Mouse (Mus musculus) myocyte (in vitro differentiated cells): ENCODE data around the gene Chd3. TPM values are rescaled to one million over a fixed set of nuclear protein-coding genes. Genes with fewer than 3 reads are reported as not detected.
A peak's percentile ranks its signal among the peaks of the same experiment; 100 is the strongest.

Source experiments
- H3K27me3 ChIP-seq: one replicate; pipeline ENCODE4 v1.6.1; 2011; ENCODE audit not compliant: control insufficient read depth, insufficient read depth, insufficient read length
- H3K36me3 ChIP-seq: one replicate; pipeline ENCODE4 v1.6.1; 2011; ENCODE audit not compliant: control insufficient read depth, insufficient read depth
- H3K4me2 ChIP-seq: one replicate; pipeline ENCODE4 v1.6.1; 2011; ENCODE audit warnings: low read depth, control low read depth
- H3K4me3 ChIP-seq: one replicate; pipeline ENCODE4 v1.5.1; 2011; ENCODE audit warnings: mild to moderate bottlenecking, control low read depth, moderate library complexity
- H3K79me2 ChIP-seq: one replicate; pipeline ENCODE4 v1.6.1; 2011; ENCODE audit not compliant: control insufficient read depth, insufficient read depth
- H3ac ChIP-seq: one replicate; pipeline ENCODE4 v1.6.1; 2011; ENCODE audit not compliant: control insufficient read depth, insufficient read length
- CEBPB ChIP-seq: IDR thresholded peaks from 2 replicates; pipeline ENCODE4 v1.6.1; 2011; ENCODE audit warnings: mild to moderate bottlenecking, moderate library complexity; ENCODE audit not compliant: poor library complexity, insufficient read depth, severe bottlenecking
- E2F4 ChIP-seq: IDR thresholded peaks from one replicate; pipeline ENCODE4 v1.6.1; 2011; ENCODE audit warnings: mild to moderate bottlenecking, control low read depth, moderate library complexity; ENCODE audit not compliant: insufficient read depth
- MAX ChIP-seq: IDR thresholded peaks from one replicate; pipeline ENCODE4 v1.6.1; 2011; ENCODE audit warnings: low read depth, mild to moderate bottlenecking, control low read depth
- MYOD1 ChIP-seq, 3 experiments: IDR thresholded peaks; one replicate each; pipeline ENCODE4 v1.6.1; 2011; ENCODE audit warnings: control low read depth in 2 of 3, low read depth in 2 of 3, mild to moderate bottlenecking in 2 of 3, moderate library complexity in 1 of 3; ENCODE audit not compliant: insufficient read length in 2 of 3, control insufficient read depth in 1 of 3
- MYOG ChIP-seq, 3 experiments: IDR thresholded peaks; one replicate each; pipeline ENCODE4 v1.6.1; 2011; ENCODE audit warnings: control low read depth in 2 of 3, low read depth in 2 of 3, mild to moderate bottlenecking in 2 of 3; ENCODE audit not compliant: insufficient read length in 2 of 3, control insufficient read depth in 1 of 3, insufficient read depth in 1 of 3
- POLR2A ChIP-seq: IDR thresholded peaks from one replicate; pipeline ENCODE4 v1.6.1; 2011; ENCODE audit warnings: low read depth, mild to moderate bottlenecking, control low read depth, moderate library complexity; ENCODE audit not compliant: insufficient read length
- POLR2AphosphoS2 ChIP-seq: IDR thresholded peaks from one replicate; pipeline ENCODE4 v1.6.1; 2011; ENCODE audit warnings: low read depth, control low read depth; ENCODE audit not compliant: insufficient read length
- REST ChIP-seq: IDR thresholded peaks from one replicate; pipeline ENCODE4 v1.6.1; 2011; ENCODE audit warnings: mild to moderate bottlenecking, control low read depth, moderate library complexity; ENCODE audit not compliant: insufficient read depth, insufficient read length
- SRF ChIP-seq: IDR thresholded peaks from one replicate; pipeline ENCODE4 v1.6.1; 2011; ENCODE audit warnings: low read depth; ENCODE audit not compliant: control insufficient read depth, insufficient read length
- TCF12 ChIP-seq: IDR thresholded peaks from one replicate; pipeline ENCODE4 v1.6.1; 2011; ENCODE audit warnings: mild to moderate bottlenecking, control low read depth; ENCODE audit not compliant: poor library complexity, insufficient read depth, severe bottlenecking
- TCF3 ChIP-seq: IDR thresholded peaks from one replicate; pipeline ENCODE4 v1.6.1; 2011; ENCODE audit warnings: low read depth, control low read depth; ENCODE audit not compliant: insufficient read length
- USF1 ChIP-seq: IDR thresholded peaks from one replicate; pipeline ENCODE4 v1.6.1; 2011; ENCODE audit warnings: low read depth, mild to moderate bottlenecking, control low read depth, moderate library complexity
- polyA plus RNA-seq: library from polyadenylated mRNA; unstranded; fragments of >200 nt; fragmentation: generic; extraction: Trizol; gene quantifications from one replicate; pipeline ENCODE4 v1.2.1, GENCODE M21; 2012; ENCODE audit warnings: missing spikeins

Chd3 gene
- polyA plus RNA-seq, 1 experiment, result 148 TPM

DNA sequence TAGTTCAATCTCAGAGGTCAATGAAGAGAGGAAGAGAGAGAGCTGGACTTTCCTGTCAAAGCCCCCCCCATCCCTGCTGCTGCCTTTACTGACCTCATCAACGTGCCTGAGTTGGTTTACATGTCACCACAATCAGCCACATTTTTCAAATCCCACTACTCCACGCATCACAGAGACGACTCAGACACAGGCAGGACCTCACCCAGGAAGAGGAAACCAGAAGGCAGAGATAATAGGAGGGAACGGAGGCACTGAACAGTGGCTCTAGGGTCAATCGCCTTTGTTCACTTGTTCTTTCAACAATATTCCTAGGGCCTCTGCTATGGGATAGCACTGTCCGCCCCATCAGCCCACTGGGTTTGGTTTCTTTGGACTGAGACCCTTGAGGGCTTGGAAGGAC is 41.6 kb downstream of the Chd3 start:
- no peak overlapping the region for H3K4me2 ChIP-seq
- H3K79me2 ChIP-seq, result peaks cover 11% of the 10 kb centered on the region
- TF ChIP-seq REST (no peak), SRF (no peak), USF1 (no peak), POLR2A (no peak), MYOD1 (IDR thresholded peaks at IDR 0.05; ENCODE audit: control insufficient read depth in 1 of 3, insufficient read length in 2 of 3, low read depth in 2 of 3) (no peak), TCF3 (no peak), TCF12 (no peak), CEBPB (no peak), E2F4 (no peak), MAX (no peak), POLR2AphosphoS2 (no peak), MYOG (IDR thresholded peaks at IDR 0.05; ENCODE audit: control insufficient read depth in 1 of 3, insufficient read depth in 1 of 3, insufficient read length in 2 of 3, low read depth in 2 of 3) (no peak)
- H3ac ChIP-seq, result no peak overlapping the region
- no peaks in the 10 kb centered on the region for H3K27me3 ChIP-seq
- no peak overlapping the region for H3K4me3 ChIP-seq
- H3K36me3 ChIP-seq, result no peaks in the 10 kb centered on the region

DNA sequence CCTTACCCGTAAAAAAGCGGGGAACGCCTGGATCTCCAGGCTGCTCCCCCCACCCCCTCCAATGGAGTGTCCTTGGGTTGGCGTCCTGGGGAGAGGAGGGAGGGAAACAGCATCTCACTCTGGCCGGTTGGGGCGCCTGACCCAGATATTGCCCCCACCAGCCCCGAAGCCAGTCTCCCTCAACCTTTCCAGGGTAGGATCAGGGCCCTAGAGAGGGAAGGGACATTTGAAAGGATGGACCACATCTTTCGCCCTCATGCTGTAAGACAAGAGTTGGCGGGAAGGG is 42.1 kb downstream of the Chd3 start:
- no peak for TF ChIP-seq TCF12
- no peak for TF ChIP-seq TCF3
- no peak for TF ChIP-seq SRF
- TF ChIP-seq POLR2AphosphoS2, result no peak
- TF ChIP-seq MYOG (IDR thresholded peaks at IDR 0.05; ENCODE audit: control insufficient read depth in 1 of 3, insufficient read depth in 1 of 3, insufficient read length in 2 of 3, low read depth in 2 of 3), result no peak
- TF ChIP-seq USF1, result no peak
- no peak for TF ChIP-seq CEBPB
- TF ChIP-seq REST, result no peak
- no peak for TF ChIP-seq MAX
- TF ChIP-seq MYOD1 (IDR thresholded peaks at IDR 0.05; ENCODE audit: control insufficient read depth in 1 of 3, insufficient read length in 2 of 3, low read depth in 2 of 3), result no peak
- TF ChIP-seq POLR2A, result no peak
- no peak for TF ChIP-seq E2F4
- H3K4me3 ChIP-seq, result peak overlapping the region; percentile 56
- peaks cover 11% of the 10 kb centered on the region for H3K79me2 ChIP-seq
- H3K27me3 ChIP-seq, result no peaks in the 10 kb centered on the region
- H3K4me2 ChIP-seq, result no peak overlapping the region
- H3K36me3 ChIP-seq, result no peaks in the 10 kb centered on the region
- no peak overlapping the region for H3ac ChIP-seq

DNA sequence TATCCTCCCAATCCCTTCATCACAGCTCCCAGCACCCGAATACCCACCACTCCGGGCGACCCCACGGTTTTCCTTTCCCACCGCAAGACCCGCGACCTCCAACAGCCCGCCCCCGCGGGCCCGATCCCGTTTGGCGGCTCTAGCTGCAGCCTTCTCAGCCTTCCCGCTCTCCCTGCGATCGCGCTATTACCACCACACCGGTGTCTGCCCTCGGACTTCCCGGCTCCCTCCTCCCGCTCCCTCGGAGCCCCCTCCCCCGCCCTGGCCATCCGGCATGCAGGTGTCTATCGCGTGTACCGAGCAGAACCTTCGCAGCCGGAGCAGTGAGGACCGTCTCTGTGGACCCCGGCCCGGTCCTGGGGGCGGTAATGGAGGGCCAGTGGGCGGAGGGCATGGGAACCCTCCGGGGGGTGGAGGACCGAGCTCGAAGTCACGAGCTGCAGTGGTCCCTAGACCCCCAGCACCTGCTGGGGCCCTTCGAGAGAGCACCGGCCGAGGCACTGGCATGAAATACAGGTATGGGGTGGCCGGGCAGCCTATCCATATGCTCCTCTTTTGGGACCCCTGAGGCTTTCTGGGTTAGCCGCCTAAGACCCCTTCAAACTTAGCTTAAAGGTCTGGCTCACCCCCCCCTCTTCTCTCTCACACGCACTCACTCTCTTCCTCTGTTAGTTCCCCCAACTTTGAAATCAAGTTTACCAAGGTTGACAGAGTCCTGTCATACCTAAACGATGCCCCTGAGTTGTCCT is 42.6 kb downstream of the Chd3 start:
- H3K36me3 ChIP-seq, result no peaks in the 10 kb centered on the region
- no peak for TF ChIP-seq MYOD1 (IDR thresholded peaks at IDR 0.05; ENCODE audit: control insufficient read depth in 1 of 3, insufficient read length in 2 of 3, low read depth in 2 of 3)
- TF ChIP-seq SRF, result no peak
- no peak for TF ChIP-seq MYOG (IDR thresholded peaks at IDR 0.05; ENCODE audit: control insufficient read depth in 1 of 3, insufficient read depth in 1 of 3, insufficient read length in 2 of 3, low read depth in 2 of 3)
- TF ChIP-seq REST, result no peak
- TF ChIP-seq MAX, result no peak
- no peak for TF ChIP-seq TCF3
- TF ChIP-seq POLR2A, result no peak
- H3K4me2 ChIP-seq, result peak overlapping the region; percentile 85

DNA sequence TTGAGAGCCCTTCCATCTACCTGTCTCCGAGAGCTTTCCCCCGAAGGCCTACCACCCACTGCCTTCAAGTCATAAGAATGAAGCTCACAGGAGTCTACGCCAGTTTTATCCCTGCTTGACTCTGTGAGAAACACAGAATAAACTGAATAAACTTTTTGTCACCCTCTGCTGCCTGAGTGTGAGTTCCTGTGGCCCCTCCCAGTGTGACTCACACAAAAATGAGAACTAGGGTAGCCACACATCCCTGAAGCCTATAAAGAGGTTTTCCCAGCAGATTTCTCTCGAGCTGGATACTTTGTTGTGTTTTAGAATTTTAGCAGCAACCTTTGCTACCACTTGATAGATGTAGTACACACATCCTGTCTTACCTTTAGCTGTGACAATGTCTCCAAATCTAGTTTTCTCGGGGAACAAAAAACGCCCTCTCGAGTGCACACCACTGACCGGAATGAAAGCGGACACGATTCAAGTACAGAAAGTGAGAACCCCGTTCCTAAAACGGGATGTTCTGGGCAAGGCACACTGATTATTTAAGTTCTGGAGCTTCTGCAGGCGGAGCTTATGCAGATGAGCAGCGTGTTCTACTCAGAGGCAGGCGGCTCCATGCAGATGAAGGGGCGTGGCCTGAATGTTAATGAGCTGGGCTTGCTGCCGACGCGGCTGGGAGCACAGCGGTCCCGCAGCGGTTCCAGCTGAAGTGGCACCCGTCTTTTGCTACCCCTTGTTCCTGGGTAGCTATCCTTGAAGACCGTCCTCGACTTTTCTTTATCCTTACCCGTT is 43.4 kb downstream of the Chd3 start, which contains the start of gene Kcnab3:
Kcnab3 (plus strand) TSS at position 631 of the 780 bp plus-strand sequence.
- no peak for TF ChIP-seq CEBPB
- TF ChIP-seq SRF, result peak; percentile 15
- TF ChIP-seq MYOD1 (IDR thresholded peaks at IDR 0.05; ENCODE audit: control insufficient read depth in 1 of 3, insufficient read length in 2 of 3, low read depth in 2 of 3), result no peak
- TF ChIP-seq TCF3, result no peak
- TF ChIP-seq POLR2A, result peak; percentile 80
- TF ChIP-seq POLR2AphosphoS2, result peak; percentile 99
- Histone ChIP-seq H3K36me3 (no peaks in the 10 kb centered on the region), H3K4me2 (peak within 1 kb of the TSS; percentile 85), H3K4me3 (peak within 1 kb of the TSS; percentile 56), H3K79me2 (peaks cover 11% of the 10 kb centered on the region), H3K27me3 (no peaks in the 10 kb centered on the region), H3ac (no peak within 1 kb of the TSS)

More for the DNA sequence above, 42.6 kb downstream of the Chd3 start:
- Histone ChIP-seq H3K27me3 (no peaks in the 10 kb centered on the region), H3ac (no peak overlapping the region), H3K4me3 (peak overlapping the region; percentile 56), H3K79me2 (peaks cover 11% of the 10 kb centered on the region)
